Mouse (Mus musculus) right cerebral cortex, postnatal 10 days (tissue): ENCODE results near the gene Carns1.
"Not testable (repeated sequence)": the region's sequence is repeated elsewhere in the genome, so short reads cannot be mapped to it uniquely, and the experiment has no call there.

Experiments
- DNase-seq, 2 experiments: peaks; one replicate each; pipeline ENCODE4 v3.0.0; 2021; ENCODE audit warnings: low spot score in 2 of 2

The Carns1 gene

GRCm38 (mm10) chr19:4150567-4151487, 24.5 kb downstream of the Carns1 start:
- no peak for DNase-seq

DNA sequence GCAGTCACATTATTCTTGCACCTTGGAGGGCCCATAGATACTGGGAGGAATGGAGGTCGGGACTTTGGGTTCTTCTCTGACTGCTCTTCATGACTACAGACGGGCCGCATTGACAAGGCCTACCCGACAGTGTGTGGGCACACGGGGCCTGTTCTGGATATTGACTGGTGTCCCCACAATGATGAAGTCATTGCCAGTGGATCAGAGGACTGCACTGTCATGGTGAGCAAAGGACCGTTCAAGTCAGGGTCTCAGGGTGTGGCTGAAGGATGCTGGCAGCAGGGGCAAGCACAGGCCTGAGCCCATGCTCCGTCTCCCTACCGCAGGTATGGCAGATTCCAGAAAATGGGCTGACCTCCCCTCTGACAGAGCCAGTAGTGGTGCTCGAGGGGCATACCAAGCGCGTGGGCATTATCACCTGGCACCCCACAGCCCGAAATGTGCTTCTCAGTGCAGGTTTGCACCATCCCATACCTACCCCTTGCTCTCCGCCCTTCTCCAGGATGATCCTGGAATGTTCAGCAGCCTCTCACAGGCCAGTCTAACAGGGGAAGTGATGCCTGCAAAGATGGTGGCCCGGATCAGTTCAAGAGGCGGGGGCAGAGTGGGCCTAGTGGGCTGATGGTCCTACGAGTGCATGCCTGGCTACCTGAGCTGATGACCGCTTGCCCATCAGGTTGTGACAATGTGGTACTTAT, 25.4 kb downstream of the Carns1 start:
- no peak for DNase-seq

DNA sequence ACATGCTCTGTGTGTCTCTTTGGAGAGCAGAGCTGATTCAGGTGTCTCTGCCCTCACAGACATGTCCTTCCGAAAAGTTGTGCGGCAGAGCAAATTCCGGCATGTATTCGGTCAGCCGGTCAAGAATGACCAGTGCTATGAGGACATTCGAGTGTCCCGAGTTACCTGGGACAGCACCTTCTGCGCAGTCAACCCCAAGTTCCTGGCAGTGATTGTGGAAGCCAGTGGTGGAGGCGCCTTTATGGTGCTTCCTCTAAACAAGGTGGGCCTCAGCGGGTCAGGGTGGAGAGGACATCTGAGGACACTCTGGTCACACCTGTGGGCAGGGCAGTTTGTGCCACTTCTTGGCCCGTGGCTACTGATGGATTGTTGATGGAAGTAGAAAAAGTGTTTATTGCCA, 26.0 kb downstream of the Carns1 start:
- no peak for DNase-seq

- DNase-seq: no peak
Measured at GRCm38 (mm10) chr19:4148819-4149218, 26.5 kb downstream of the Carns1 start.

DNA sequence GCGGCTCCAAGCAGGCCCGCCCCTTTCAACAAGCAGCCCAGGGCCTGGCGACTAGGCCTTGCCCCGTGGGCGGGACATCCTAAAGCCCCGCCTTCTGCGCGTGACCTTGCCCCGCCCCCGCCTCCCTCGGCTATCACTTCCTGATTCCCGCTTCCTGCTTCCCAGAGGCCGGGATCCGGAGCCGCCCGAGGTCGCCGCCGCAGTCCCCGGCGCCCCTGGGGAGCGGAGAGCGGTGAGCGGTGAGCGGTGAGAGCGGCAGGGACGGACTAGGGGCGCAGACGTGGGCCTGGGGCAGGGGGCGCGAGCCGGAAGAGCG, 26.8 kb downstream of the Carns1 start, which contains the start of gene Coro1b:
Gene Coro1b (plus strand): TSS at position 129 of the 316 bp plus-strand sequence.
- peak; percentile 96 for DNase-seq

- no peak for DNase-seq
Measured at GRCm38 (mm10) chr19:4147782-4148490, 27.3 kb downstream of the Carns1 start.

- no peak for DNase-seq
Measured at GRCm38 (mm10) chr19:4147022-4147405, 28.3 kb downstream of the Carns1 start.

DNA sequence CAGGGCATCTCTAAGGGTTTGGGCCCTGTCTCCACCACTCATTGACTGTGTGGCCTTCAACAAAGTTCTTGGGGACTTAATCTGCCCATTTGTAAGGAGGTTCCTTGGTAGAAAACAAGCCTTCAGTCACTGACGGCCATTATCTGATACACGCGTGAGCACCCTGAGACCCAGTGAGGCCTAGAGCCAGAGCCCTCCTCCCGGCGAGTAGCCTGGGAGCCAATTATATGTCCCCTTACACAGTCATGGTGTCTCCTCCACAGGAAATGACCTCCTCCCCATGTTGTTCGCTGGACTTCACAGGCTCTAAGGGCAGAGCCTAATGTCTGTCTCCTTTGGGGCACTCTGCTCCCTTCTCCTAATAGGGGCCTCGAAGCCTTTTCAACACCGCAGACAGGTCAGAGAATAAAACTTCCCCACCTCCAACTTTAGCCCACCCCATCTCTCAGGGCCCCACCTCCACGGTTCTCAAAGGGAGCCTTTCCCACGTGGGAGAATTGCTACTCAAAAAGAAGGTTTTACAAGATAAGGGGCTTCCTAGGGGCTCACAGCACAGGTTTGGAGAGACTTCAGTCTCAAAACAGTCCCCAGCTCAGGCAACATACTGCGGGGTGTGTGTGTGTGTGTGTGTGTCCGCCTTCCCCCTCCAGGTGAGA, 28.8 kb downstream of the Carns1 start:
- no peak for DNase-seq

DNA sequence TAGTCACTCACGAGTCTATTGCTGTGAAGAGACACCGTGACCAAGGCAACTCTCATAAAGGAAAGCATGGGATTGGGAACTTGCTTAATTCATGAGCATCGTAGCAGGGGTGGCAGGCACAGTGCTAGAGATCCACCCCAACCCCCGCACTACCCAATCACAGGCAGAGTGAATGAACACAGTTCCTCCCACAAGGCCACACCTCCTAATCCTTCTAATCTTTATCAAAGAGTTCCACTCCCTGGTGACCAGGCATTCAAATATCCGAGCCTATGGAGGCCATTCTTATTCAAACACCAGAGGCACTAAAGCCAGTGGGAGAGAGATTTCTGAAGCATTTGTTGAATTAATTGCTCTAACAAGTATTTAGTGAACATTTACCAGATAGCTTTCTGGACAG, 29.3 kb downstream of the Carns1 start:
- no peak for DNase-seq

DNA sequence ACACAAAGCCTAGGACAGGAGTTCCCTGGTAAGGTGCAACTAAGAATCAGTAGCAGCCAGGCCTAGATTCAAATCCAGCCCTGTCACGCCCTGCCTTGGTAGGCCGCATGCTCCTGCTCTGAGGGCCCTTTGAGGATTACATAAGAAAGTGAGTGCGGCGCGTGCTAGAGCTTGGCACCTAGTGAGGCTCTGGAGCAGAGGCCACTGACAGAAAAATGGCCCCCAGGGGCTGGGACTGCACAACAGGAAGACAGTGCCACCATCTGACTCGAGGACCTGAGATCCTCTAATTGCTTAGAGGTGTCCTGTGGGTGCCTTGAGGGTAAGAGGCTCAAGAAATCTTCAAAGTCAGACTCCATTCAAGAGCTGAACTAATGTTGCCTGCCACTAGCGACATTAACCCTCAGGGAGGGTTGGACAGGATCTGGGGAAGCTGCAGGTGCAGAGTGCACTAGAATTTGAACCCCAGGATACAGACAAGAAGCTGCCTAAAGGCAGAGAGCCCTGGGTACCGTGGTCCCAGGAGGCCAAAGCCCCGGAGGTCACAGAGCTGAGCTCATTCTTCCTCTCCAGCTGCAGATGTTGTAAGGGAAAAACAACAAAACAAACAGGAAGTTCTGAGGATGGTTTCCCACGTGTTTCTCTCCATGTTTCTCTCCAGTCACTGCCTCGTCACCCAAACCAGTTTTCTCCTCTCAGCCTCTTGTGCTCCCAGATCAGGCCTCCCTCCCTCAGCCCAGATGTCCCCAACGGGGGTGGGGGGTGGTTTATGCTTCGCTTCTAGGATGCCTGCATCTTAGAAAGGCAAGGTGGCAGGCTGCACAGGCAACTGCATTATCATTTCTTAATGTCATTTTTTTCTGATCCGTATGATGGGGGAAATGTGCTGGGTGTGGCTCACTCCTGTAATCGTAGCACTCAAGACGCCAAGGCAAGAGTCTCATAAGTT, 30.5 kb downstream of the Carns1 start:
- DNase-seq: no peak

DNA sequence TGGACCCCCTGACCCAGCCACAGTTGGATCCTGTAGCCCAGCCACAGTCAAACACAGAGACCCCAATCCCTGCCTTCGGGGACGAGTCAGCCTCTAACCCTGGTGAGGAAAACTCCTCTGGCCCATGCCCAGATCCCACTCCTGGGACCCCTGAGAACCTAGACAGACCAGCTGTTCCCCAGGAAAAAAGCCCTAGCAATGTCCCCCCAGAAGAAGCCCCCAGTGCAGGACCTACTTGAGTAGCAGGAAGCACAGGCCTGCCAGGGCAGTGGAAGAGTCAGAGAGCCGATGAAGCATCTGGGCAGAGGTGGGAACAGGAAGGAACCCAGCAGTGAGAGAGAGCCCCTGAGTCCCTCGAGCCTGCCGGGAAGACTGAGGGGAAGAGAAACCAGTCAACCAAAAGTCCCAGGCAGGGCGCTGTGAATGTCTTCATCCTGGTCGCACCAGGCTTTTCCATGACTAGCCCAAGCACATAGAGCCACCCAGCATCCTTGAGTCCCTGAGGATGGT, 31.5 kb downstream of the Carns1 start, which contains the start of gene Cabp4:
Gene Cabp4 (minus strand): TSS at position 275 of the 510 bp plus-strand sequence.
- DNase-seq: no peak

- no peak for DNase-seq
Measured at GRCm38 (mm10) chr19:4142416-4143173, 32.7 kb downstream of the Carns1 start.

DNA sequence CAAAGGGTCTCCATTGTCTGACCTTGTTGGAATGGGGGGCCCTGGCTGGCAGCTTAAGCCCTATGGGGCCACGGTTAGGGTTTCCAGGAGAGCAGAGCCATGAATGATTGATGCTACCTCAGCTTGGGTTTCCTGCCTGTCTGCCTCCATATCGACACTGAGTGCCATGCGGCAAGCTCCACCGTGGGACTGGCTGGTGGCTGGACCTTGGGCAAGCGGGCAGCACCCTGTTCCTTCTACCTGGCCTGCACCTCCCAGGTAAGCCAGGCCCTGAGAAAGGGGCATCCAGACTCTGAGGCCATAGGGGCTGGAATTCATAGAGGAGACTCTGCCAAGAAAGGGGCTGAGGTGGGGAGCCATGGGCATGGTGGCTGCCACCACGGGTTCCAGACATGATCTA, 35.1 kb downstream of the Carns1 start:
- no peak for DNase-seq

- DNase-seq: no peak
Measured at GRCm38 (mm10) chr19:4139446-4139845, 35.8 kb downstream of the Carns1 start, which contains the start of gene Gpr152. TSS of gene Gpr152 (plus strand) at chr19:4139787.

DNA sequence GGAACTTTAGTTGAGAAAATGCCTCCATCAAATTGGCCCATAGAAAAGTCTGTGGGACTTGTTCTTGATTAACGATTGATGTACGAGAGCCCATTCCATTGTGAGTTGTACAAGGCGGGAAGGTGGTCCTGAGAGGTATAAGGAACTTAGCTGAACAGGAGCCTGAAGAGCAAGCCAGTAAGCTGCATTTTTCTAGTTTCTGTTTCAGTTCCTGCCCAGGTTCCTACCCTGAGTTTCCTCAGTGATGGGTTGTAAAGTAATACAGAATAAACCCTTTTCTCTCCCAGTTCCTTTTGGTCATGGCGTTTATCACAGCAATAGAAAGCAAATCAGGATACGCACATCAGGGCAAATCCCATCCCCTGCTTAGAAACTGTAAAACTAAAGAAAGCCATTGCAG, 37.4 kb downstream of the Carns1 start:
- no peak for DNase-seq

- no peak for DNase-seq
Measured at GRCm38 (mm10) chr19:4136463-4136862, 38.8 kb downstream of the Carns1 start.

DNA sequence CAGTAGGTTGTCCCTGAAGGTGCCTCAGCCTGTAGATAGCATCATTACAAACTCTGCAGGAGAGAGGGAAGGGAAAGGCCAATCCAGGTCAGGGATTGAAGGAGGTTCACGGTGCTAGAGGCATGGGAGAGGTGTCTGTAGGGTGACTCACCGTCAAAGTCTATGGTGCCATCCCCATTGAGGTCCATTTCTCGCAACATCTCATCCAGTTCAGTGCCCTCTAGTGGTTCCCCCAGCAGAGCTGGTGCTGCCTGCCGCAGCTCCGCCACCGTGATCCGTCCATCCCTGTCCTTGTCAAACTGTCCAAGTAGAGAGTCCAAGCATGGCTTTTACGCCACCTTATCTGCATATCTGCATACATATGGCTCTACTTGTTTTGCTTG, 39.3 kb downstream of the Carns1 start:
- not testable (repeated sequence) for DNase-seq

GRCm38 (mm10) chr19:4135229-4135962, 39.9 kb downstream of the Carns1 start:
- DNase-seq: not testable (repeated sequence)

DNA sequence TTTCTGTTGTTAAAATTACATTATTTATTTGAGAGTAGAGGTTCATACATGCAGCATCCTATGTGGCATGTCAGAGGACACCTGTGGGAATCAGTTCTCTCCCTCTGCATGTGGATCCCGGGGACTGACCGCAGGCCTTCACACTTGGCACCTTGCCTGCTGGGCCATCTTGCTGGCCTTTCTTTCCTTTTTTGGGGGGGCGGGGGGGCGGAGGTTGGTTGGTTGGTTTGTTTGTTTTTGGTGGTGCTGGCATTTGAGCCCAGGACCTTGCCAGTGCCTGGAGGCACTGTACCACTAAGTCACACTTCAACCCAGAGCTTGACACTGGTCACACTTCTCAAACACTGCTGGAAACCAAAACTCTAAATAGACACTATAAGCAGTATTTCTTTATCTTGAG, 40.9 kb downstream of the Carns1 start:
- no peak for DNase-seq
